Mouse (Mus musculus) lung, postnatal 0 days (tissue): ENCODE measurements at regions not wholly inside any gene's neighbourhood (a gene's known extent, or its start where the extent isn't known, plus 50 kb on each side); places are given as distances from the start of the nearest gene placed in this dataset.

Source experiments
- CTCF ChIP-seq: IDR thresholded peaks from 2 replicates; pipeline ENCODE4 v1.5.1; 2016; ENCODE audit warnings: antibody characterized with exemption, mild to moderate bottlenecking
- EP300 ChIP-seq: IDR thresholded peaks from 2 replicates; pipeline ENCODE4 v1.6.1; 2016; ENCODE audit warnings: antibody characterized with exemption, mild to moderate bottlenecking, control low read depth

DNA sequence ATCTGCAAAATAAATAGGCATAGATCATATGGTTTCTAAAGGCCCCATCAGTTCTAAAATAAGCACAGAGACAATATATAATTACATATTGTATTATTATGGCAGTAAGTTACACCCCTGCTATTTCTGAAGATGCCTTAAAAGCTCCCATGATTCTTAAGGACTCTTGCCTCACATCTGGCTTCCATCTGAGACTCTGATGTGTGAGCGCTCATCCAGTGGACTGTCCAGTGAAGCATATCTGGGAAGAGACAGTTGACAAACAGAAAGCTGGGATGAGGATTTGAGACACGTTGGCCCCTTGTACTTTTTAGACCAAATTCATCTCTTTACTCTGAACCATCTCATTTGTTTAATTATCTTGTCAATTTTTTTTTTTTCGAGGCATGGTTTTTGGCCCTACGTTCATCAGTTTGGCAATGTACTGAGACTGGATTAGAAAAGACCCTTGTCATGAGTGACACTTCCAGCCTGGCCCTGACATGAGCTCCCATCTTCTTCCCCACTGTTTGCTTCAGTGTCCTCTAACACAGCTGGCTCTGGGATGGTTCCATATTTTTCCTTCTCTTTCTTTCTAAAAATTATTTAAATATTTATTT, 63.4 kb upstream of the Eed start:
- TF ChIP-seq CTCF: no peak
- TF ChIP-seq EP300: no peak
